Mouse (Mus musculus) ES-E14 (cell line): ENCODE results near the gene Lrrc1. TPM values are rescaled to one million over a fixed set of nuclear protein-coding genes. Genes with fewer than 3 reads are reported as not detected.

Experiments
- DNase-seq: peaks from one replicate; pipeline ENCODE4 v3.0.0-alpha.2; 2013; ENCODE audit warnings: low read depth, low spot score
- H3K27ac ChIP-seq: 2 replicates; pipeline ENCODE4 v1.5.1; 2012; ENCODE audit warnings: low read depth, mild to moderate bottlenecking, low read length, moderate library complexity, mixed read lengths; ENCODE audit not compliant: poor library complexity, insufficient read depth, severe bottlenecking
- H3K36me3 ChIP-seq: 2 replicates; pipeline ENCODE4 v1.6.1; 2012; ENCODE audit warnings: mild to moderate bottlenecking, low read length, moderate library complexity, mixed read lengths; ENCODE audit not compliant: control insufficient read depth, poor library complexity, insufficient read depth, severe bottlenecking
- H3K4me1 ChIP-seq, 2 experiments: fragments of 150-350 bp in 1 of 2; sonication (generic) in 1 of 2; 2 replicates each; pipeline ENCODE4 v1.6.1; 2012; ENCODE audit warnings: low read length in 2 of 2, mild to moderate bottlenecking in 1 of 2, mixed read lengths in 1 of 2; ENCODE audit not compliant: control insufficient read depth in 2 of 2, insufficient read depth in 2 of 2, poor library complexity in 1 of 2
- H3K4me3 ChIP-seq, 2 experiments: fragments of 150-350 bp in 1 of 2; sonication (generic) in 1 of 2; 2 replicates each; pipeline ENCODE4 v1.5.1; 2012; ENCODE audit warnings: low read length in 2 of 2, low read depth in 1 of 2, mild to moderate bottlenecking in 1 of 2, mixed read lengths in 1 of 2; ENCODE audit not compliant: insufficient read depth in 1 of 2, poor library complexity in 1 of 2, severe bottlenecking in 1 of 2
- H3K9ac ChIP-seq: 2 replicates; pipeline ENCODE4 v1.6.1; 2012; ENCODE audit warnings: low read depth, mild to moderate bottlenecking, low read length, mixed read lengths; ENCODE audit not compliant: poor library complexity, insufficient read depth, severe bottlenecking
- H3K9me3 ChIP-seq: fragments of 150-350 bp; sonication (generic); 2 replicates; pipeline ENCODE4 v1.6.1; 2012; ENCODE audit warnings: low read depth, mild to moderate bottlenecking, low read length; ENCODE audit not compliant: control insufficient read depth, insufficient read depth
- CHD2 ChIP-seq: IDR thresholded peaks from 2 replicates; pipeline ENCODE4 v1.6.1; 2014; ENCODE audit warnings: mild to moderate bottlenecking, low read depth, low read length, inconsistent platforms
- HCFC1 ChIP-seq: IDR thresholded peaks from 2 replicates; pipeline ENCODE4 v1.6.1; 2012; ENCODE audit warnings: low read length, inconsistent platforms, borderline replicate concordance; ENCODE audit not compliant: insufficient read depth
- MAFK ChIP-seq: IDR thresholded peaks from 2 replicates; pipeline ENCODE4 v1.6.1; 2014; ENCODE audit warnings: mild to moderate bottlenecking, low read depth, low read length, inconsistent platforms; ENCODE audit not compliant: insufficient read depth
- ZC3H11A ChIP-seq: IDR thresholded peaks from 2 replicates; pipeline ENCODE4 v1.6.1; 2012; ENCODE audit warnings: low read depth, mild to moderate bottlenecking, inconsistent platforms, low read length, borderline replicate concordance
- ZNF384 ChIP-seq: IDR thresholded peaks from 2 replicates; pipeline ENCODE4 v1.6.1; 2012; ENCODE audit warnings: low read depth, low read length, inconsistent platforms
- in situ Hi-C, 2 experiments: fragments of 600-800 bp; cut with MboI; formaldehyde crosslinking; loops; one replicate each; pipeline ENCODE4 v1.15.1; 2025; ENCODE audit warnings: low sequenced_read_pairs in 2 of 2, inconsistent platforms in 1 of 2; ENCODE audit not compliant: unreplicated experiment in 2 of 2
- total RNA-seq: library from RNA; depleted of rRNA; stranded (reverse); fragments of 300-350 nt; gene quantifications from 2 replicates; pipeline ENCODE4 v1.2.3, GENCODE M21; 2012

Gene Lrrc1
- total RNA-seq, 1 experiment, result 7.7 TPM

- in situ Hi-C loops, result no loop called here
- Histone ChIP-seq H3K9me3 (no peaks in the 10 kb centered on the region), H3K4me1 (peaks cover 21 to 35% of the 10 kb centered on the region in 2 experiments), H3K36me3 (no peaks in the 10 kb centered on the region; the same call in 1 of the 2 replicates), H3K4me3 (no peak overlapping the region; a peak in 1 of 4 replicates), H3K27ac (peak overlapping the region; percentile 44; the same call in 1 of the 2 replicates), H3K9ac (no peak overlapping the region)
- DNase-seq, result no peak
- TF ChIP-seq ZC3H11A, result no peak
- no peak for TF ChIP-seq ZNF384
- no peak for TF ChIP-seq MAFK
- TF ChIP-seq HCFC1, result no peak
- TF ChIP-seq CHD2, result no peak
Observed at GRCm38 (mm10) chr9:77481380-77481779, 63.3 kb downstream of the Lrrc1 start.

- Histone ChIP-seq H3K4me3 (no peak overlapping the region), H3K9ac (no peak overlapping the region), H3K27ac (peak overlapping the region; percentile 44; the same call in 1 of the 2 replicates), H3K36me3 (no peaks in the 10 kb centered on the region; the same call in 1 of the 2 replicates), H3K9me3 (no peaks in the 10 kb centered on the region), H3K4me1 (peaks cover 17 to 29% of the 10 kb centered on the region in 2 experiments)
- TF ChIP-seq CHD2, result no peak
- in situ Hi-C loops, result no loop called here
- DNase-seq, result no peak
Observed at GRCm38 (mm10) chr9:77480574-77481319, 63.9 kb downstream of the Lrrc1 start.

- Histone ChIP-seq H3K4me3 (no peak overlapping the region), H3K9me3 (no peaks in the 10 kb centered on the region), H3K27ac (no peak overlapping the region), H3K9ac (no peak overlapping the region), H3K36me3 (no peaks in the 10 kb centered on the region; the same call in 1 of the 2 replicates), H3K4me1 (peaks cover 13 to 29% of the 10 kb centered on the region in 2 experiments)
- in situ Hi-C loops, result no loop called here
- DNase-seq, result no peak
- TF ChIP-seq MAFK, result no peak
- TF ChIP-seq CHD2, result no peak
- no peak for TF ChIP-seq ZNF384
- TF ChIP-seq HCFC1, result no peak
- no peak for TF ChIP-seq ZC3H11A
Observed at GRCm38 (mm10) chr9:77480001-77480400, 64.7 kb downstream of the Lrrc1 start.

GRCm38 (mm10) chr9:77478166-77478920 is 66.3 kb downstream of the Lrrc1 start:
- no peak overlapping the region for H3K4me3 ChIP-seq

More at GRCm38 (mm10) chr9:77478166-77478920, 66.3 kb downstream of the Lrrc1 start:
- Histone ChIP-seq H3K9ac (no peak overlapping the region), H3K9me3 (no peaks in the 10 kb centered on the region), H3K27ac (no peak overlapping the region), H3K4me1 (peaks cover 8 to 25% of the 10 kb centered on the region in 2 experiments; a peak in 3 of 4 replicates), H3K36me3 (no peaks in the 10 kb centered on the region; the same call in 1 of the 2 replicates)
- DNase-seq, result no peak
- in situ Hi-C loops, result no loop called here
- no peak for TF ChIP-seq ZC3H11A
- no peak for TF ChIP-seq ZNF384
- TF ChIP-seq MAFK, result no peak
- TF ChIP-seq CHD2, result no peak
- TF ChIP-seq HCFC1, result no peak
